Mouse (Mus musculus) liver, postnatal 0 days (tissue): ENCODE data around the gene Gimap4.

Experiments used
- CTCF ChIP-seq: sonication (generic); IDR thresholded peaks from 2 replicates; pipeline ENCODE4 v1.5.1; 2016; ENCODE audit warnings: antibody characterized with exemption, low read depth
- EP300 ChIP-seq: IDR thresholded peaks from 2 replicates; pipeline ENCODE4 v1.6.1; 2016; ENCODE audit warnings: antibody characterized with exemption, low read depth, mild to moderate bottlenecking

- TF ChIP-seq EP300: no peak
- TF ChIP-seq CTCF: no peak
These were observed 1.6 kb downstream of the Gimap4 start for GRCm38 (mm10) chr6:48685694-48686665.
